Comparison of ENCODE assay signal across 29 mouse cellular contexts in the genomic region with DNA sequence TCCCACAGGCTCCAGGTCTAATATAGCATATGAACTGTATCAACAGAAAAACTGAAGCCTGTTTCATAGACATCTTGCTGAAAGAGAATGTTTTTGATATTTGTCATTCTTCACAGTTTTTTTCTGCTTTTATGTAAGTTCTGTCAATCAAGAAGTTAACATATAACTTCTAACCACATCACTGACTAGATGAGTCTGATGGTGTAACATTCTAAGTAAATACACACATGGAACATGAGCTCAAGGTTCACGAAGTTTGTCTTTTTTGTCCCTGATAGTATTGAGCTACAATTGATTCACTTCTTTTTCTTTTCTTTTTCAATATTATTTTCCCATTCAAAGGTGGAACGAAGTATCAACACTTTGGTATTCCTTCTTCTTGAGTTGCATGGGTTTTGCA. TPM values are rescaled to one million over a fixed set of nuclear protein-coding genes. Genes with fewer than 3 reads are reported as not detected.
"Had no signal": no experiment of that assay in that cellular context is flagged by ENCODE, and none has a peak within 500 bp of the region (broad histone marks: within the 10 kb centered on the region; RNA-seq: fewer than 3 reads in every experiment).

A gene (minus strand): TSS at position 105 of the 400 bp plus-strand sequence.

- DNase-seq: gastrocnemius, postnatal 14 days; gastrocnemius, postnatal 36 days; heart, adult 11 months; heart, adult 2 months; heart, postnatal 10 days; heart, postnatal 4 days; kidney, adult 18-20 months; kidney, adult 8-10 months; kidney, postnatal 10 days; kidney, postnatal 25 days; kidney, postnatal 4 days; liver, embryonic 13.5 days had no signal

- H3K9me3 ChIP-seq: heart, embryonic 10.5 days; heart, embryonic 12.5 days; hindbrain, embryonic 10.5 days; hindbrain, embryonic 12.5 days; limb, embryonic 10.5 days; limb, embryonic 12.5 days; liver, embryonic 13.5 days had no signal

- H3K36me3 ChIP-seq: heart, embryonic 10.5 days; heart, embryonic 12.5 days; hindbrain, embryonic 10.5 days; hindbrain, embryonic 12.5 days; limb, embryonic 10.5 days; limb, embryonic 12.5 days; liver, embryonic 13.5 days had no signal

- ATAC-seq: hindbrain, embryonic 16.5 days; inflammation-experienced regulatory T-cells, adult 6 months; intestine, postnatal 0 days had no signal

- H3K4me3 ChIP-seq: heart, adult 2 months; heart, embryonic 10.5 days; heart, embryonic 12.5 days; hindbrain, embryonic 10.5 days; hindbrain, embryonic 12.5 days; layer of hippocampus, adult 2 months; left cerebral cortex, adult 2 months; limb, embryonic 10.5 days; limb, embryonic 12.5 days; liver, embryonic 13.5 days had no signal

- H3K27ac ChIP-seq: heart, adult 2 months; heart, embryonic 10.5 days; hindbrain, embryonic 10.5 days; hindbrain, embryonic 12.5 days; hindbrain, embryonic 14.5 days; layer of hippocampus, adult 2 months; left cerebral cortex, adult 2 months; limb, embryonic 10.5 days; limb, embryonic 12.5 days; liver, embryonic 13.5 days had no signal

- H3K27me3 ChIP-seq: heart, embryonic 12.5 days; hindbrain, embryonic 12.5 days; limb, embryonic 12.5 days; liver, embryonic 13.5 days had no signal

- H3K4me2 ChIP-seq: heart, embryonic 12.5 days; hindbrain, embryonic 12.5 days; hindbrain, embryonic 14.5 days; limb, embryonic 12.5 days; liver, embryonic 13.5 days had no signal

- H3K4me1 ChIP-seq: heart, embryonic 10.5 days; heart, embryonic 12.5 days; hindbrain, embryonic 10.5 days; hindbrain, embryonic 12.5 days; limb, embryonic 10.5 days; limb, embryonic 12.5 days; liver, embryonic 13.5 days had no signal

- H3K9ac ChIP-seq: heart, embryonic 12.5 days; hindbrain, embryonic 12.5 days; hindbrain, embryonic 14.5 days; limb, embryonic 12.5 days; liver, embryonic 13.5 days had no signal

RNA-seq across cellular contexts. Expression of the gene that starts here (rescaled TPM):
- polyA plus RNA-seq: heart, adult 2 months; heart, embryonic 10.5 days; heart, embryonic 12.5 days; heart, embryonic 14.5 days; heart, embryonic 16.5 days; hindbrain, embryonic 10.5 days; hindbrain, embryonic 12.5 days; hindbrain, embryonic 14.5 days; hindbrain, embryonic 16.5 days; inflammation-experienced regulatory T-cells, adult 6 months; kidney, embryonic 14.5 days; kidney, embryonic 16.5 days; limb, embryonic 10.5 days; limb, embryonic 12.5 days; limb, embryonic 14.5 days had no signal
